Mouse (Mus musculus) liver, adult 2 months (tissue): ENCODE results near the gene Arid4b.

Experiments used
- CTCF ChIP-seq: fragments of 200-500 bp; IDR thresholded peaks from 2 replicates; pipeline ENCODE4 v1.5.1; 2011; ENCODE audit warnings: low read depth, low read length, control low read depth
- POLR2A ChIP-seq: fragments of 200-500 bp; IDR thresholded peaks from 2 replicates; pipeline ENCODE4 v1.6.1; 2011; ENCODE audit warnings: low read length, control low read depth; ENCODE audit not compliant: insufficient read depth; ENCODE audit errors: extremely low read depth

DNA sequence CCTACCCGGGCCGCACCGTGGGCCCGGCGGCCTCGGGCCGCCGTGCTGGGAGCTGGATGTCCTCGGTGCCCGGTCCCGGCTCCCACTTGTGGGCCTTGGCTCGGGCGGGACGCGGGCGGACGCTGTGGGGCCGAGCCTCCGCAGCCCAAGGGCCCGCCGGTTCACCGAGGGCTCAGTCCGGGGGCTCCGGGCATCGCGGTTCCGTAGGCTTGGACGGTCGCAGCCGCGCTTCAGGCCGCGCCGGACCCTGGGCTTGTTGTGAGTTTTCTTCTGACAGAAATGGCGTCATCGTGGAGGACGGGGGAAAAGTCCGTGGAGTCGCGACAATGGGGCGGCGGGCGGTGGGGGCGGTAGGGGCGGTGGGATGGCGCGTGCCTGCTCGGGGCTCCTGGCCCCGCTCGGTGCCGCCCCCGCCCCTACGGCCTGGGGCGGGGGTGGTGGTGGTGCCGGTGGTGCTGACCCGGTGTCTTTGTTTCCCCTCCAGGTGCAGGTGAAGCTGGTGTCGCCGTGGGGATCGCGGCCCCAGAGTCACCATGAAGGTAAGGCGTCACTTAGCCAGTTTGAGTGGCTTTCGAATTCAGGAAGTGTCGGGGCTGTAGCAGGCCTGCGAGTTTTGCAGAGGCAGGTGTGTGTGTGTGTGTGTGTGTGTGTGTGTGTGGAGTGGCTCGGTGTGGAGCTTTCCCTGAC, 1.5 kb downstream of the Arid4b start:
- no peak for TF ChIP-seq CTCF
- TF ChIP-seq POLR2A: no peak
